Mouse (Mus musculus) erythroid progenitor cell, adult 5-6 weeks (primary cell): ENCODE data around the gene Ankfn1. TPM values are rescaled to one million over a fixed set of nuclear protein-coding genes. Genes with fewer than 3 reads are reported as not detected.

Experiments
- ATAC-seq: replicated peaks from 2 replicates; pipeline ENCODE4 v1.8.0; 2016; ENCODE audit warnings: moderate number of reproducible peaks, mild to moderate bottlenecking, moderate TSS enrichment, inconsistent platforms; ENCODE audit not compliant: poor library complexity, low FRiP score, severe bottlenecking
- total RNA-seq, 2 experiments: library from RNA; stranded (forward) in 1 of 2; stranded (reverse) in 1 of 2; fragments of 150-400 nt in 1 of 2; fragments of 186-747, 209-891 nt in 1 of 2; gene quantifications; 2 replicates each; pipeline versions ENCODE4 v1.2.3 to v1.2.4; 2015 to 2017; ENCODE audit warnings: low replicate concordance in 2 of 2

The Ankfn1 gene
- total RNA-seq, 2 experiments from 2014 or later = not detected

- ATAC-seq = no peak
Observed at GRCm38 (mm10) chr11:89416769-89417168, 360.7 kb downstream of the Ankfn1 start.

- no peak for ATAC-seq
Observed at GRCm38 (mm10) chr11:89408774-89409173, 368.7 kb downstream of the Ankfn1 start.

- no peak for ATAC-seq
Observed at GRCm38 (mm10) chr11:89404489-89404888, 373.0 kb downstream of the Ankfn1 start.

GRCm38 (mm10) chr11:89403436-89403835 is 374.0 kb downstream of the Ankfn1 start:
- ATAC-seq = no peak

GRCm38 (mm10) chr11:89388851-89389250 is 388.6 kb downstream of the Ankfn1 start:
- no peak for ATAC-seq

- ATAC-seq = no peak
Observed at GRCm38 (mm10) chr11:89382634-89383009, 394.8 kb downstream of the Ankfn1 start.

GRCm38 (mm10) chr11:89381782-89382633 is 395.4 kb downstream of the Ankfn1 start:
- ATAC-seq = no peak

- ATAC-seq = no peak
Observed at GRCm38 (mm10) chr11:89370941-89371340, 406.5 kb downstream of the Ankfn1 start.

- ATAC-seq = no peak
Observed at GRCm38 (mm10) chr11:89370373-89370772, 407.1 kb downstream of the Ankfn1 start.

- no peak for ATAC-seq
Observed at GRCm38 (mm10) chr11:89363981-89364380, 413.5 kb downstream of the Ankfn1 start.

GRCm38 (mm10) chr11:89360895-89361294 is 416.6 kb downstream of the Ankfn1 start:
- ATAC-seq = no peak

- ATAC-seq = no peak
Observed at GRCm38 (mm10) chr11:89358546-89358945, 418.9 kb downstream of the Ankfn1 start.

- no peak for ATAC-seq
Observed at GRCm38 (mm10) chr11:89356479-89356878, 421.0 kb downstream of the Ankfn1 start.

GRCm38 (mm10) chr11:89356018-89356417 is 421.4 kb downstream of the Ankfn1 start:
- no peak for ATAC-seq

GRCm38 (mm10) chr11:89340238-89340637 is 437.2 kb downstream of the Ankfn1 start:
- ATAC-seq = no peak

Other genes starting within 250 kb of the Ankfn1 start
- gene Pctp, start 225.2 kb upstream of the Ankfn1 start, total RNA-seq (2015; ENCODE audit: low replicate concordance) = 3.8 TPM in 1 of 2 replicates, not detected in the other
- gene Pctp, start 225.2 kb upstream of the Ankfn1 start, total RNA-seq (2017; ENCODE audit: low replicate concordance) = 2.1 and 4.1 TPM in 2 replicates